Mouse (Mus musculus) lung, postnatal 0 days (tissue): ENCODE results near the gene Ccni. TPM values are rescaled to one million over a fixed set of nuclear protein-coding genes. Genes with fewer than 3 reads are reported as not detected.

Source experiments
- ATAC-seq: fragments of 200-750 bp; cut with Nextera tagmentation; 2 replicates; pipeline ENCODE4 v1.8.0; 2017; ENCODE audit warnings: moderate library complexity
- DNase-seq: peaks from one replicate; pipeline ENCODE4 v3.0.0-alpha.2; 2016; ENCODE audit warnings: low spot score
- H3K27ac ChIP-seq: fragments of 300-500 bp; sonication (generic); 2 replicates; pipeline ENCODE4 v1.5.1; 2014; ENCODE audit warnings: antibody characterized with exemption, mild to moderate bottlenecking, low read length, mixed read lengths
- H3K27me3 ChIP-seq: fragments of 300-500 bp; sonication (generic); replicated peaks from 2 replicates; pipeline ENCODE4 v1.6.1; 2014; ENCODE audit warnings: low read length, mixed read lengths; ENCODE audit not compliant: insufficient read depth
- H3K36me3 ChIP-seq: fragments of 300-500 bp; sonication (generic); 2 replicates; pipeline ENCODE4 v1.6.1; 2014; ENCODE audit warnings: low read length, mixed read lengths; ENCODE audit not compliant: insufficient read depth
- H3K4me1 ChIP-seq: fragments of 300-500 bp; sonication (generic); 2 replicates; pipeline ENCODE4 v1.6.1; 2014; ENCODE audit warnings: antibody characterized with exemption, low read depth, low read length, mixed read lengths; ENCODE audit not compliant: insufficient read depth
- H3K4me2 ChIP-seq: fragments of 300-500 bp; sonication (generic); replicated peaks from 2 replicates; pipeline ENCODE4 v1.6.1; 2014; ENCODE audit warnings: low read depth, mild to moderate bottlenecking, low read length, moderate library complexity, mixed read lengths
- H3K4me3 ChIP-seq: fragments of 300-500 bp; sonication (generic); 2 replicates; pipeline ENCODE4 v1.5.1; 2014; ENCODE audit warnings: low read depth, low read length
- H3K9ac ChIP-seq: fragments of 300-500 bp; sonication (generic); replicated peaks from 2 replicates; pipeline ENCODE4 v1.6.1; 2014; ENCODE audit warnings: low read depth, mild to moderate bottlenecking
- H3K9me3 ChIP-seq: fragments of 300-500 bp; sonication (generic); 2 replicates; pipeline ENCODE4 v1.6.1; 2016; ENCODE audit warnings: low read length, mixed read lengths
- CTCF ChIP-seq: IDR thresholded peaks from 2 replicates; pipeline ENCODE4 v1.5.1; 2016; ENCODE audit warnings: antibody characterized with exemption, mild to moderate bottlenecking
- EP300 ChIP-seq: IDR thresholded peaks from 2 replicates; pipeline ENCODE4 v1.6.1; 2016; ENCODE audit warnings: antibody characterized with exemption, mild to moderate bottlenecking, control low read depth
- WGBS: fragments of 180-500 bp; shearing (Covaris S2); extraction: QIAGEN DNeasy Blood & Tissue Kit; methylation state at CpG from one replicate; pipeline ENCODE4 v1.1.7; 2014; 5-methylcytosine and 5-hydroxymethylcytosine counted together
- polyA plus RNA-seq: library from polyadenylated mRNA; unstranded; fragments of >200 nt; fragmentation: Nextera tagmentation; extraction: Ambion mirVana; gene quantifications from 2 replicates; pipeline ENCODE4 v1.2.1, GENCODE M21; 2015

Gene Ccni
- polyA plus RNA-seq, 1 experiment from 2014 or later, result 81.3 TPM

DNA sequence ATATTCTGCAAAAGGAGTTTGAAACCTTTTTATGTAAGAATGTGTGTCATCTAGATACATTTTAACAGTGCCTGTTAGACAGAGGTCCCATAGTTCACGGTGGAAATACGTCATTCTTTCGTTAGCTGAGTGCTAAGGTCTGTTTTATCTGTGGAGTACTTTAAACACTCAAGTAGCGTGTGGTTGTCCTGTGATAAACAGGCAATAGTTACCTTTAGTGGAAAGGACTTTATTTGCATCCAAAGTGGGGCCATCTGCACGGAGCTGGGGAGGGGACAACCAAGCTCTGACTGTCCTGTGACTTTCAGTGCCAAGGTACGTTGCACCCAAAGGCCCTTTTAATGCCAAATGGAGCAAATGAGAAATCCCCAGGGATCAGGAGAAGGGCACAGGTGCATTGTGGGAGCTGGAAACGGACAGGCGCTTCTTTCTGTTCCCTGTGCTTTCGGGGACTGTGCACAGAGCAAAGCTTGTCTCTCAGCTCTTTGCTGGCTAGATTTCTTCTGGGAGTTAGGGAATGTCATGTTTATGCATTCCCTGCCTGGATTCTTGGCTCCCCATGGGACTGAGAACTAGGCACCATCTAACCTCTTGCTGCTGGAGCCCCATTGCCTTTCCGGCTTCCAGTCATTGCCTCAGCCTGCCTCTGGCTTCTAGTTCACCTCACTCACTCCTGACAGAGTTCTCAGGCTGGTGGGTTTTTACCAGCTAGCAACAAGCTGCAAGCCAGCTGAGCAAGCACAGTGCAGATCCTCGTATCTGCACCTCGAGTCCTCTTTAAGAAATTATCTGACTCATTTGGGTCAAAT lies 56.1 kb downstream of the Ccni start:
- DNase-seq (peak; percentile 47), ATAC-seq (peak; percentile 30)
- Histone ChIP-seq H3K27ac (peak overlapping the region; percentile 48; the same call in 1 of the 2 replicates), H3K4me3 (no peak overlapping the region), H3K4me1 (peaks cover 22% of the 10 kb centered on the region; the same call in 1 of the 2 replicates), H3K4me2 (no peak overlapping the region), H3K9ac (no peak overlapping the region), H3K36me3 (no peaks in the 10 kb centered on the region), H3K9me3 (no peaks in the 10 kb centered on the region), H3K27me3 (no peaks in the 10 kb centered on the region)
- 54% methylated on average over 12 of the region's 12 CpGs for WGBS
- no peak for TF ChIP-seq EP300
- TF ChIP-seq CTCF, result no peak

DNA sequence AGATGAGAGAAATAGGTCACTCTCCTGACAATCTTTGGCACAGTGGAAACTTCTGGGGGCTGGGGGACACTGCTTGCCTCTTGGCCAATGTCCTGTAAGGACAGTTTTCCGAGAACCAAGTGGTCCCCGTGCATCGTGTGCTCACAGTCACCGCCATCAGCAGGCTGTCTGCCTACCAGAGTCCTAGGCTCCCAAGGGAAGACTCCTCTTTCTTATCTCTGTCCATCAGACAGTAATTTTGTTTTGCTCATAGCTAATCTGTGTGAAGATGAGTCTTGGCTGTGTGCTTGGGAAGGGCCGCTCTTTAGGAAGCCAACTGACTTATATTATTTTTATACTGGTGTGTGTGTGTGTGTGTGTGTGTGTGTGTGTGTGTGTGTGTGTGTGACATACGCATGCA lies 60.8 kb downstream of the Ccni start:
- H3K4me2 ChIP-seq, result no peak overlapping the region
- DNase-seq (no peak), ATAC-seq (no peak)
- H3K27ac ChIP-seq, result no peak overlapping the region
- H3K27me3 ChIP-seq, result no peaks in the 10 kb centered on the region
- H3K4me1 ChIP-seq, result peaks cover 8% of the 10 kb centered on the region; the same call in 1 of the 2 replicates
- no peak overlapping the region for H3K9ac ChIP-seq
- 0 out of 2 replicates have a peak, but pooled peaks cover 9% of the 10 kb centered on the region for H3K36me3 ChIP-seq
- no peaks in the 10 kb centered on the region for H3K9me3 ChIP-seq
- 70% methylated on average over 6 of the region's 6 CpGs for WGBS
- H3K4me3 ChIP-seq, result no peak overlapping the region
- TF ChIP-seq CTCF (no peak), EP300 (no peak)

DNA sequence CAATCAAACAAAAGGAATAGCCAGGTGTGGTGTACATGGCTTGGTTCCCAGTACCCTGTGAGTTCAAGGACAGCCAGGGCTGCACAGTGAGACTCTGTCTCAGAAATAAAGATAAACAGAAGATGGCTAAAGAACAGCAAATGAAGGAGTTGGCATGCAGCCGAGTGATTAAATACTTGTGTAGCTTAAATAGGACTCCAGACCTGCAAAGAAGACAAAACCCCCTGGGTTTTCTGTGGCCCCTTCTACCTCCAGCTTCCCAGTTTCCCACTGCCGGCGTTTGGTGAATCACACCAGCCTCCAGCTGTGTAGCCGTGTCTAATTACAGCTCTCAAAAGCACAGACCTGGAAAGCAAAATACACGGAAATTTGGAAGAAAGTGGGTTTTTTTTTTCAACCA lies 61.4 kb downstream of the Ccni start:
- Histone ChIP-seq H3K4me2 (no peak overlapping the region), H3K27me3 (no peaks in the 10 kb centered on the region), H3K36me3 (0 out of 2 replicates have a peak, but pooled peaks cover 9% of the 10 kb centered on the region), H3K9ac (no peak overlapping the region), H3K4me3 (no peak overlapping the region), H3K27ac (no peak overlapping the region), H3K4me1 (peaks cover 8% of the 10 kb centered on the region; the same call in 1 of the 2 replicates), H3K9me3 (no peaks in the 10 kb centered on the region)
- DNase-seq (no peak), ATAC-seq (no peak)
- 25% methylated on average over 5 of the region's 5 CpGs for WGBS
- TF ChIP-seq EP300 (no peak), CTCF (no peak)

DNA sequence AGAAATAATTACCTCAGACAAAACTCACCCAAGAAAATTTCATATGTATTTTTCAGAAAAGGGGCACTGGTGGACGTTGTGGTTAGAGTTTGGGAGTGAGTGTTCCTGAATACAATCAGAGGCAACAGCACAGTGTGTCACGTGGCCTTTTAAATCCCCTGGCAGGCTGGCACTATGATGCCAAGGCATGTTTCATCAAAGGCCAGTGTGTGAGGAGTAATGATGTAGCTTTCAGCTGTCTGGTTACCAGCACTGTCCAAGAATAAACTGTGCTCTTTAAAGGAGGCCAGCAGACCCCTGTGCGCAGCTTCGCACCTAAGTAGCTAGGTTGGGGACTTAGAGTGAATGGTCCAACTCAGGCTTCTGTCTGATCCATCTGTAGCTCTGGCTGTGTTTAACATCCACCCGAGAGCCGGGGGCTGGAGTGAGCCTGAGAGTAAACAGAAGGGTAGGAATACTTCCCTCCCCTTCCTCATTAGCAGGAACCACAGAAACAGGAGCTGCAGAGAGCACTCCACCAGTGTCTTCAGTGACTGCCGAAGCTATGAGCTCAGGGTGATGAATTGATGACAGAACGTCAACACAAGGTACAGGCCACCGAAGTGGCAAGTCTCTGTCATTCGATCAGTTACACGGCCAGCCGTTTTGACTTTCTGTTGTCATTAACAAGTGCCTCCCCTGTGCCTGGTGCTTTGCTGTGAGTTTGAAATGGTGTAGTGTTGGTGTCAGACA lies 62.8 kb downstream of the Ccni start:
- Histone ChIP-seq H3K4me1 (peaks cover 8% of the 10 kb centered on the region; the same call in 1 of the 2 replicates), H3K27ac (no peak overlapping the region), H3K36me3 (0 out of 2 replicates have a peak, but pooled peaks cover 9% of the 10 kb centered on the region), H3K9ac (no peak overlapping the region), H3K9me3 (no peaks in the 10 kb centered on the region), H3K4me3 (no peak overlapping the region), H3K27me3 (no peaks in the 10 kb centered on the region), H3K4me2 (no peak overlapping the region)
- WGBS, result 42% methylated on average over 12 of the region's 12 CpGs
- TF ChIP-seq CTCF, result no peak
- DNase-seq (no peak), ATAC-seq (no peak)

DNA sequence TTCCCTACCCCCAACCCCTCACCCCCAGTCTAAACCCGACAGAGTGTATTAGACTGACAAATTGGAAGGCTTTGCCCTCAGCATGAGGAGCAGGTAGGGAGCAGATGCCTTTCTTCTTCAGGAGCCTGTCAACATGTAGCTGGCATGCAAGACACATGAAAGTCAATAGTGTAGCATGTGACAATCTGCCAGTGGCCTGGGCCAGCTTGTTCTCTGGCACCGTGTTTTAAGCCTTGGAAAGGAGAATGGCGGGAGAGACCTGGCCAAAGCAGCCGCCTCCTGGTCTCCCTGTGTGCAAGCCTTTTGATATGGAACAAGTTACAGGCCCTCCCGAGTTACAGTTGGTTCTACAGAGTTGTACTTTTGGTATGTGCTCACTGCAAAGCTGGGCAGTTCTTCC lies 65.5 kb downstream of the Ccni start:
- TF ChIP-seq CTCF (no peak), EP300 (no peak)
- no peak for ATAC-seq

DNA sequence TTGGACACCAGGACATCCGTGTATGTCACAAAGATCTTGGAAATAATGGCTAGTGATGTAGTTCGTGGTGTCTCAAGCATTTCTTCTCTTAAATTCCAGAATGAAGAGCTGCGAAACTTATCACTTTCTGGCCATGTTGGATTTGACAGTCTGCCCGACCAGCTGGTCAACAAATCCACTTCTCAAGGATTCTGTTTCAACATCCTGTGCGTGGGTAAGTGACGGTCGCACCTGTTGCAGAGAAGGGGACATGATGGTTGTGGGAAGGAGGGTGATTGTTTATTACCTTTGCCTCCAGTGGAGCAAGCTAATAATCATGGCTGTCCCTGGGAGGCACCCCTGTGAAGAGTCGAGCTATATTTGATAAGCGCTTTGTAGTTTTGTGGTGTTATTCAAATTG lies 66.9 kb downstream of the Ccni start:
- ATAC-seq (no peak), DNase-seq (no peak)
- 90% methylated on average over 9 of the region's 9 CpGs for WGBS
- Histone ChIP-seq H3K36me3 (0 out of 2 replicates have a peak, but pooled peaks cover 9% of the 10 kb centered on the region), H3K27me3 (no peaks in the 10 kb centered on the region), H3K9me3 (no peaks in the 10 kb centered on the region), H3K9ac (no peak overlapping the region), H3K4me1 (peaks cover 12% of the 10 kb centered on the region; the same call in 1 of the 2 replicates), H3K4me3 (no peak overlapping the region), H3K27ac (no peak overlapping the region), H3K4me2 (no peak overlapping the region)
- no peak for TF ChIP-seq EP300
- TF ChIP-seq CTCF, result no peak

More for the DNA sequence above, 65.5 kb downstream of the Ccni start:
- Histone ChIP-seq H3K27me3 (no peaks in the 10 kb centered on the region), H3K4me1 (peaks cover 14% of the 10 kb centered on the region; the same call in 1 of the 2 replicates), H3K4me3 (no peak overlapping the region), H3K36me3 (0 out of 2 replicates have a peak, but pooled peaks cover 9% of the 10 kb centered on the region), H3K9ac (no peak overlapping the region), H3K27ac (no peak overlapping the region), H3K9me3 (no peaks in the 10 kb centered on the region), H3K4me2 (no peak overlapping the region)
- 74% methylated on average over 5 of the region's 5 CpGs for WGBS
- DNase-seq, result no peak
